ENCODE assay signal across 22 mouse cellular contexts in genomic region chr3:147196626-147197025, GRCm38 (mm10).
A peak's percentile ranks its signal among the peaks of the same experiment; 100 is the strongest.
DNase-seq lines count a peak whose midpoint lies in the region; TF ChIP-seq lines count a peak whose summit lies in the region.
"Had no signal": no experiment of that assay in that cellular context is flagged by ENCODE, and none has a peak within 500 bp of the region (broad histone marks: within the 10 kb centered on the region; RNA-seq: fewer than 3 reads in every experiment).

No protein-coding gene starts in this region.

- no peak for TF ChIP-seq CTCF in brain, embryonic 14.5 days (IDR thresholded peaks at IDR 0.05; ENCODE audit: borderline replicate concordance, extremely low read depth, insufficient read depth, insufficient read length)

- no peaks in the 10 kb centered on the region for H3K36me3 ChIP-seq in heart, embryonic 10.5 days
- H3K36me3 ChIP-seq: embryonic facial prominence, embryonic 12.5 days; embryonic facial prominence, embryonic 15.5 days; G1E; heart, embryonic 13.5 days; hindbrain, embryonic 10.5 days; hindbrain, embryonic 13.5 days; intestine, embryonic 15.5 days had no signal

- no peak for TF ChIP-seq POLR2A in brain, embryonic 14.5 days (IDR thresholded peaks at IDR 0.05; ENCODE audit: borderline replicate concordance, extremely low read depth, insufficient read depth, insufficient read length, poor library complexity, severe bottlenecking)

- 86% methylated on average over 8 of the region's 8 CpGs for WGBS in heart, embryonic 10.5 days

- peak; percentile 5 for DNase-seq in lung, postnatal 14 days
- no peak for DNase-seq in lung, postnatal 25 days (ENCODE audit: low spot score)
- DNase-seq in adrenal gland, postnatal 14 days, result peak; percentile 34
- DNase-seq in brain, embryonic 14.5 days (ENCODE audit: low read depth), result peak; percentile 31
- no peak for DNase-seq in heart, embryonic 10.5 days (ENCODE audit: low spot score)
- no peak for DNase-seq in urinary bladder, postnatal 36 days (ENCODE audit: low spot score in 2 of 2)
- DNase-seq: B cell, adult 2 months; cerebellum, adult 18-20 months; cerebellum, adult 9-10 months; cerebellum, postnatal 14 days; gastrocnemius, postnatal 25 days; heart, adult 18-20 months; kidney, adult 11 months had no signal

- H3K27me3 ChIP-seq in heart, embryonic 10.5 days (ENCODE audit: insufficient read depth, poor library complexity, severe bottlenecking), result no peaks in the 10 kb centered on the region
- H3K27me3 ChIP-seq: CH12.LX; embryonic facial prominence, embryonic 12.5 days; embryonic facial prominence, embryonic 15.5 days; heart, embryonic 13.5 days; hindbrain, embryonic 13.5 days; intestine, embryonic 15.5 days; Patski had no signal

- no peak overlapping the region for H3K4me3 ChIP-seq in heart, embryonic 10.5 days
- H3K4me3 ChIP-seq: embryonic facial prominence, embryonic 12.5 days; embryonic facial prominence, embryonic 15.5 days; heart, embryonic 13.5 days; hindbrain, embryonic 10.5 days; hindbrain, embryonic 13.5 days; intestine, embryonic 15.5 days had no signal

- no peak overlapping the region for H3K27ac ChIP-seq in heart, embryonic 10.5 days
- H3K27ac ChIP-seq: embryonic facial prominence, embryonic 12.5 days; embryonic facial prominence, embryonic 15.5 days; heart, embryonic 13.5 days; hindbrain, embryonic 10.5 days; hindbrain, embryonic 13.5 days; intestine, embryonic 15.5 days had no signal

- H3K4me1 ChIP-seq in heart, embryonic 10.5 days, result no peaks in the 10 kb centered on the region
- H3K4me1 ChIP-seq: embryonic facial prominence, embryonic 12.5 days; heart, embryonic 13.5 days; intestine, embryonic 15.5 days had no signal

- no peaks in the 10 kb centered on the region for H3K9me3 ChIP-seq in heart, embryonic 10.5 days
- H3K9me3 ChIP-seq: embryonic facial prominence, embryonic 12.5 days; embryonic facial prominence, embryonic 15.5 days; heart, embryonic 13.5 days; hindbrain, embryonic 10.5 days; hindbrain, embryonic 13.5 days; intestine, embryonic 15.5 days had no signal

Comparison
In these comparisons a context has a peak if more than half of its experiments do, and no peak if none do; other contexts are left out.
1. DNase-seq: peak in lung, postnatal 14 days (single experiment), adrenal gland, postnatal 14 days (single experiment) and brain, embryonic 14.5 days (single experiment); none in lung, postnatal 25 days (single experiment), heart, embryonic 10.5 days (single experiment) and urinary bladder, postnatal 36 days (0 of 2).